Mouse (Mus musculus) cerebellum, adult 18-20 months (tissue): ENCODE results near the gene Tpra1.

Experiments
- DNase-seq, 2 experiments: peaks; one replicate each; pipeline ENCODE4 v3.0.0; 2021

The Tpra1 gene

GRCm38 (mm10) chr6:88890832-88891231 is 11.2 kb upstream of the Tpra1 start:
- no peak for DNase-seq

GRCm38 (mm10) chr6:88893559-88893958 is 8.5 kb upstream of the Tpra1 start:
- DNase-seq: peak; percentile 79 to 89

- DNase-seq: no peak
Observed at GRCm38 (mm10) chr6:88895943-88896342, 6.1 kb upstream of the Tpra1 start.

- no peak for DNase-seq
Observed at GRCm38 (mm10) chr6:88897246-88897645, 4.8 kb upstream of the Tpra1 start.

- DNase-seq: peak; percentile 89 to 95
Observed at GRCm38 (mm10) chr6:88898534-88899048, 3.5 kb upstream of the Tpra1 start, which contains the start of gene Mcm2. Mcm2 (minus strand) TSS chr6:88898780.

- DNase-seq: no peak
Observed at GRCm38 (mm10) chr6:88899086-88899485, 3.0 kb upstream of the Tpra1 start.

GRCm38 (mm10) chr6:88899628-88900027 is 2.4 kb upstream of the Tpra1 start:
- no peak for DNase-seq

GRCm38 (mm10) chr6:88901471-88901870 is 580 bp upstream of the Tpra1 start:
- peak in 1 of 2 experiments; percentile 29 for DNase-seq

GRCm38 (mm10) chr6:88903708-88904107 is 1.7 kb downstream of the Tpra1 start:
- DNase-seq: no peak

GRCm38 (mm10) chr6:88904456-88904974 is 2.5 kb downstream of the Tpra1 start:
- DNase-seq: no peak

GRCm38 (mm10) chr6:88905042-88905441 is 3.0 kb downstream of the Tpra1 start:
- no peak for DNase-seq

- peak; percentile 68 to 74 for DNase-seq
Observed at GRCm38 (mm10) chr6:88906369-88907108, 4.5 kb downstream of the Tpra1 start.

- no peak for DNase-seq
Observed at GRCm38 (mm10) chr6:88909151-88909550, 7.1 kb downstream of the Tpra1 start.

- DNase-seq: no peak
Observed at GRCm38 (mm10) chr6:88913022-88913421, 11.0 kb downstream of the Tpra1 start.

GRCm38 (mm10) chr6:88913440-88913839 is 11.4 kb downstream of the Tpra1 start:
- no peak for DNase-seq

GRCm38 (mm10) chr6:88914799-88915198 is 12.7 kb downstream of the Tpra1 start:
- DNase-seq: no peak

GRCm38 (mm10) chr6:88915510-88915909 is 13.5 kb downstream of the Tpra1 start:
- DNase-seq: no peak

GRCm38 (mm10) chr6:88916153-88916552 is 14.1 kb downstream of the Tpra1 start:
- peak; percentile 63 to 66 for DNase-seq

GRCm38 (mm10) chr6:88918802-88919201 is 16.8 kb downstream of the Tpra1 start:
- DNase-seq: no peak

- DNase-seq: peak in 1 of 2 experiments; percentile 55
Observed at GRCm38 (mm10) chr6:88924502-88925275, 22.6 kb downstream of the Tpra1 start.

GRCm38 (mm10) chr6:88925640-88926205 is 23.7 kb downstream of the Tpra1 start:
- DNase-seq: no peak

- no peak for DNase-seq
Observed at GRCm38 (mm10) chr6:88926870-88927269, 24.8 kb downstream of the Tpra1 start.

- peak; percentile 77 to 87 for DNase-seq
Observed at GRCm38 (mm10) chr6:88927595-88927994, 25.5 kb downstream of the Tpra1 start.
